Mouse (Mus musculus) liver, embryonic 13.5 days (tissue): ENCODE measurements at regions not wholly inside any gene's neighbourhood (a gene's known extent, or its start where the extent isn't known, plus 50 kb on each side); places are given as distances from the start of the nearest gene placed in this dataset.

ENCODE experiments used
- ATAC-seq: fragments of 200-750 bp; cut with Nextera tagmentation; 2 replicates; pipeline ENCODE4 v1.8.0; 2017; ENCODE audit warnings: low read depth, mild to moderate bottlenecking, moderate number of reproducible peaks, moderate library complexity
- DNase-seq: peaks from one replicate; pipeline ENCODE4 v3.0.0; 2022
- H3K27ac ChIP-seq: fragments of 300-500 bp; sonication (generic); 2 replicates; pipeline ENCODE4 v1.5.1; 2015; ENCODE audit warnings: moderate library complexity, mild to moderate bottlenecking, inconsistent platforms
- H3K27me3 ChIP-seq: fragments of 300-500 bp; sonication (generic); 2 replicates; pipeline ENCODE4 v1.6.1; 2015; ENCODE audit warnings: mild to moderate bottlenecking, inconsistent platforms
- H3K36me3 ChIP-seq: fragments of 300-500 bp; sonication (generic); 2 replicates; pipeline ENCODE4 v1.6.1; 2015; ENCODE audit warnings: mild to moderate bottlenecking, inconsistent platforms
- H3K4me1 ChIP-seq: fragments of 300-500 bp; sonication (generic); replicated peaks from 2 replicates; pipeline ENCODE4 v1.6.1; 2015; ENCODE audit warnings: inconsistent platforms
- H3K4me2 ChIP-seq: fragments of 300-500 bp; sonication (generic); 2 replicates; pipeline ENCODE4 v1.6.1; 2015; ENCODE audit warnings: inconsistent platforms, mild to moderate bottlenecking, moderate library complexity
- H3K4me3 ChIP-seq: fragments of 300-500 bp; sonication (generic); replicated peaks from 2 replicates; pipeline ENCODE4 v1.5.1; 2015; ENCODE audit warnings: mild to moderate bottlenecking, inconsistent platforms
- H3K9ac ChIP-seq: fragments of 300-500 bp; sonication (generic); 2 replicates; pipeline ENCODE4 v1.6.1; 2015; ENCODE audit warnings: mild to moderate bottlenecking, inconsistent platforms
- H3K9me3 ChIP-seq: fragments of 300-500 bp; sonication (generic); replicated peaks from 2 replicates; pipeline ENCODE4 v1.6.1; 2016; ENCODE audit warnings: inconsistent platforms
- WGBS: fragments of 180-500 bp; shearing (Covaris S2); methylation state at CpG from one replicate; pipeline ENCODE4 v1.1.7; 2015; ENCODE audit not compliant: insufficient replicate concordance; 5-methylcytosine and 5-hydroxymethylcytosine counted together

GRCm38 (mm10) chr15:62413694-62414093 is 1431.3 kb downstream of the Gsdmc2 start:
- no peak overlapping the region for H3K27ac ChIP-seq
- H3K9ac ChIP-seq = no peak overlapping the region
- H3K4me1 ChIP-seq = no peaks in the 10 kb centered on the region
- no peaks in the 10 kb centered on the region for H3K9me3 ChIP-seq
- H3K27me3 ChIP-seq = no peaks in the 10 kb centered on the region
- ATAC-seq = no peak
- no peak overlapping the region for H3K4me2 ChIP-seq
- H3K4me3 ChIP-seq = no peak overlapping the region
- 77% methylated on average over 2 of the region's 2 CpGs for WGBS
- DNase-seq = no peak
- H3K36me3 ChIP-seq = no peaks in the 10 kb centered on the region

DNA sequence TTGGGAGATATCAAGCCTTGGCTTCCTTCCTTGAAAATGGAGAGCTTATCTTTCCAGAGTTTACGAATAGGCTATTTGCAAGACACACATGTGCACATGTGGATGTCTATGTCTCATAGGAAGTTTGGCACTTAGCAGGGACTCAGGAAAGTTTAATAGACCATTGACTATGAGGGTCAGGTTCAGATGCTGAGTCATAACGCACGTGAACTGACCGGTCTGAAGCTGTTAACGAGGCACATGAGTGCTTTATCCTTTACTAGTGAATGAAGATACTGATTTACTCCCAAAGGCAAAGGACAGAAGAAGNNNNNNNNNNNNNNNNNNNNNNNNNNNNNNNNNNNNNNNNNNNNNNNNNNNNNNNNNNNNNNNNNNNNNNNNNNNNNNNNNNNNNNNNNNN is 1442.8 kb downstream of the Gsdmc2 start:
- H3K4me1 ChIP-seq = no peaks in the 10 kb centered on the region
- no peak overlapping the region for H3K27ac ChIP-seq
- DNase-seq = no peak
- no peak overlapping the region for H3K4me3 ChIP-seq
- H3K27me3 ChIP-seq = no peaks in the 10 kb centered on the region
- H3K9me3 ChIP-seq = no peaks in the 10 kb centered on the region
- no peak overlapping the region for H3K9ac ChIP-seq
- no peak for ATAC-seq
- WGBS = 68% methylated on average over 5 of the region's 5 CpGs
- H3K36me3 ChIP-seq = no peaks in the 10 kb centered on the region
- no peak overlapping the region for H3K4me2 ChIP-seq

- H3K4me3 ChIP-seq = no peak overlapping the region
- H3K4me2 ChIP-seq = no peak overlapping the region
- ATAC-seq (no peak), DNase-seq (no peak)
- H3K36me3 ChIP-seq = no peaks in the 10 kb centered on the region
- 31% methylated on average over 4 of the region's 4 CpGs for WGBS
- no peak overlapping the region for H3K9ac ChIP-seq
- H3K27me3 ChIP-seq = no peaks in the 10 kb centered on the region
- no peak overlapping the region for H3K27ac ChIP-seq
- no peaks in the 10 kb centered on the region for H3K4me1 ChIP-seq
- H3K9me3 ChIP-seq = no peaks in the 10 kb centered on the region
These were observed 1443.9 kb downstream of the Gsdmc2 start for GRCm38 (mm10) chr15:62400984-62401609.

GRCm38 (mm10) chr15:62399381-62399780 is 1445.6 kb downstream of the Gsdmc2 start:
- ATAC-seq (no peak), DNase-seq (no peak)
- Histone ChIP-seq H3K27me3 (no peaks in the 10 kb centered on the region), H3K4me1 (no peaks in the 10 kb centered on the region), H3K9me3 (no peaks in the 10 kb centered on the region), H3K4me3 (no peak overlapping the region), H3K27ac (no peak overlapping the region), H3K9ac (no peak overlapping the region), H3K4me2 (no peak overlapping the region), H3K36me3 (no peaks in the 10 kb centered on the region)
- WGBS = 38% methylated on average over 1 of the region's 1 CpGs

GRCm38 (mm10) chr15:62397009-62397408 is 1448.0 kb downstream of the Gsdmc2 start:
- no peak overlapping the region for H3K4me2 ChIP-seq
- H3K27ac ChIP-seq = no peak overlapping the region
- DNase-seq = no peak
- no peaks in the 10 kb centered on the region for H3K36me3 ChIP-seq
- H3K27me3 ChIP-seq = no peaks in the 10 kb centered on the region
- no peak for ATAC-seq
- H3K9ac ChIP-seq = no peak overlapping the region
- no peak overlapping the region for H3K4me3 ChIP-seq
- WGBS = 54% methylated on average over 7 of the region's 7 CpGs
- no peaks in the 10 kb centered on the region; the same call in 1 of the 2 replicates for H3K4me1 ChIP-seq
- H3K9me3 ChIP-seq = no peaks in the 10 kb centered on the region

GRCm38 (mm10) chr15:62395377-62395776 is 1449.6 kb downstream of the Gsdmc2 start:
- DNase-seq = no peak
- Histone ChIP-seq H3K27me3 (no peaks in the 10 kb centered on the region), H3K4me3 (no peak overlapping the region), H3K4me1 (no peaks in the 10 kb centered on the region; the same call in 1 of the 2 replicates), H3K36me3 (no peaks in the 10 kb centered on the region), H3K9ac (no peak overlapping the region), H3K27ac (no peak overlapping the region), H3K4me2 (no peak overlapping the region), H3K9me3 (no peaks in the 10 kb centered on the region)
- ATAC-seq = no peak
- WGBS = 72% methylated on average over 2 of the region's 2 CpGs

DNA sequence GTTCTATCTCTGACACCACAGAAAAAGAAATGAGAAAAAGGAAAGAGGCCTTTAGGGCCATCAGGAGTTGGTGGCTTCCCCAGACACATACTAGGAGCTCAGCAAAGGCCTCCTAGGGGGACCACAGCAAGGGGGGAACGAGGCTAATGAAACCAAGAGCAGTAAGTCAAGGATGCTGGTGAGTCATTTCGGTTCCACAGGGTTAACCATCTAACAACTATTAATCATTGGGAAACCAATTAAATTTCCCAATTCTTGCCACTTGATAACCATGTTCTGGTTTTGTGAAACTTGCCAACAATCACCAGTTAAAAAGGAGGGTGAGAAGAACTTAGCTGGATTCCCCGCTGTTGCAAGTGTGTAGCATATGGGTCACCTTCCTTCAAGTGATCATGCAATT is 1451.6 kb downstream of the Gsdmc2 start:
- Histone ChIP-seq H3K9ac (no peak overlapping the region), H3K4me2 (no peak overlapping the region), H3K36me3 (no peaks in the 10 kb centered on the region), H3K4me3 (no peak overlapping the region), H3K9me3 (no peaks in the 10 kb centered on the region), H3K27me3 (no peaks in the 10 kb centered on the region), H3K4me1 (no peaks in the 10 kb centered on the region; the same call in 1 of the 2 replicates), H3K27ac (no peak overlapping the region)
- 59% methylated on average over 3 of the region's 3 CpGs for WGBS
- ATAC-seq = no peak
- no peak for DNase-seq

DNA sequence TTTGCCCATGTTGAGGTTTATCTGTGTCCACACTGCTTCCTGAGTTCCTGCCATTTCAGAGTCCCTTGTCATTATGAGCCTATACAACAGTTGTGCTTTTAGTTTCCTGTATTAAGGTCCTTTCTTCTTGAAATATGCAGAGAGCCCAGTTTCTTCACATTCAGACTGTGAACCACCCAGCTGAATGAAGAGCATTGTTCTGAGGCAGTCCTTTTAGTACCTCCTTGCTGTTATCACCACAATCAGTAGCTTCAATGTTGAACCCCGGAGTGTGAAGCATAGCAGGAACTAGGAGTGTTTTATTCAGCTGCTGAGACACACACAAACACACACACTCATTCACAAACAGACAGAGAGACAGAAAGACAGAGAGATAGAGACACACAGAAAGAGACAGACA is 1452.1 kb downstream of the Gsdmc2 start:
- WGBS = 13% methylated on average over 1 of the region's 1 CpGs
- no peak for ATAC-seq
- H3K4me2 ChIP-seq = no peak overlapping the region
- DNase-seq = no peak
- no peak overlapping the region for H3K4me3 ChIP-seq
- H3K9me3 ChIP-seq = no peaks in the 10 kb centered on the region
- no peaks in the 10 kb centered on the region for H3K27me3 ChIP-seq
- H3K4me1 ChIP-seq = no peaks in the 10 kb centered on the region; the same call in 1 of the 2 replicates
- no peak overlapping the region for H3K27ac ChIP-seq
- no peak overlapping the region for H3K9ac ChIP-seq
- H3K36me3 ChIP-seq = no peaks in the 10 kb centered on the region

DNA sequence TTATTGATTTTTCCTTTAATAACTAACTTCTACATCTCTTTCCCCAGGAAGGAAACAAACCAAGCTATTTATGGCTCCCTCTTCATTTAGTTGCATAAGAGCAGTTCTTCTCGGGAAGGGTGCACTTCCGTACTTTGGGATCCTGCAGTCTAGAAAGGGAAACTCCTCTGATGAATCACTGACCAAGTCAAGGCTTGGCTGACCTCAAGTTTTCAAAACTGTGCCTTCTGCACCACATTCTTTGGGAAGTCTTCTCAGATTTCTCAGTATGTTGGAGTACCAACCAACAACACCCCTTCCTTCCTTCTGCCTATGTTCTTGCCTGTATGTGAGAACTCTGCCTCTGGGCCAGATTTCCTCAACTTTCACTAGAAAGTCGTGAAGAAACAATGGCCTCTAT is 1452.6 kb downstream of the Gsdmc2 start:
- Histone ChIP-seq H3K4me3 (no peak overlapping the region), H3K4me2 (no peak overlapping the region), H3K27ac (no peak overlapping the region), H3K9ac (no peak overlapping the region), H3K9me3 (no peaks in the 10 kb centered on the region), H3K27me3 (no peaks in the 10 kb centered on the region), H3K36me3 (no peaks in the 10 kb centered on the region), H3K4me1 (no peaks in the 10 kb centered on the region; the same call in 1 of the 2 replicates)
- DNase-seq (no peak), ATAC-seq (no peak)
- 19% methylated on average over 3 of the region's 3 CpGs for WGBS

DNA sequence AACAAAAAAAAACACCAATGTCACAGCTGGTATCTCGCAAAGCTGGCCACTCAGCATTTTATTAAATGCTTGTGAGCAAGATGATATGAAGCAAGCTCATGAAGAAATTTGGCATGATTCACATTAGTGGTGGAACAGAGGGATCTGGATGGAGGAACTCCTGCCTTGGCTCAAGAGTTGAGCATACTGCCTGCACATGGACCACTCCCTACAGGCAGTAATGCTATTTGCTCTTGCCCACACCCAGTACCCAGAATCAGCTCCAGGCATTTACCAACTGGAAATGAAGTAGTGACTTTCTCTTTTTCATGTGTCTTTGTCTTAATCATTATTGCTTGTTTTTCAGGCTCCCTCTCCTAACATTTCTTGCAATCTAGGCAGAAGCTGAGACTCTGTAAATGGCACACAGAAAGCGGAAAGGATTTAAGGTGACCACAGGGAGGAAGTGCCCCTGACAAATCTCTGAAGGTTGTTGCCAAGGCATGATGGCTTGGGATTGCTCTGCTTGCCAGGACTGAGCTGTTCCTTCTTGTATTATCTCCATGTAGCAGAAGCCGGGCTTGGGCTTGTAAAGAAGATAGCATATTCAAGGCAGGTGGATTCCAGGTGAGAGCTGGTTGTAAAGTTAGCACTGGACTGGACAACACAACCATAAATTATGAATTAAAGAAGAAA is 1455.4 kb downstream of the Gsdmc2 start:
- WGBS = 70% methylated on average over 3 of the region's 3 CpGs

GRCm38 (mm10) chr15:62382233-62382632 is 1459.4 kb upstream of the A1bg start:
- Histone ChIP-seq H3K4me3 (no peak overlapping the region), H3K36me3 (no peaks in the 10 kb centered on the region), H3K27ac (no peak overlapping the region), H3K9me3 (no peaks in the 10 kb centered on the region), H3K4me2 (no peak overlapping the region), H3K9ac (no peak overlapping the region), H3K4me1 (no peaks in the 10 kb centered on the region), H3K27me3 (no peaks in the 10 kb centered on the region)
- no peak for ATAC-seq
- 58% methylated on average over 2 of the region's 2 CpGs for WGBS
- DNase-seq = no peak

More for the DNA sequence above, 1455.4 kb downstream of the Gsdmc2 start:
- H3K9ac ChIP-seq = no peak overlapping the region
- H3K4me2 ChIP-seq = no peak overlapping the region
- no peak overlapping the region for H3K27ac ChIP-seq
- no peaks in the 10 kb centered on the region; the same call in 1 of the 2 replicates for H3K4me1 ChIP-seq
- no peaks in the 10 kb centered on the region for H3K9me3 ChIP-seq
- ATAC-seq (no peak), DNase-seq (no peak)
- H3K27me3 ChIP-seq = no peaks in the 10 kb centered on the region
- H3K4me3 ChIP-seq = no peak overlapping the region
- H3K36me3 ChIP-seq = no peaks in the 10 kb centered on the region

DNA sequence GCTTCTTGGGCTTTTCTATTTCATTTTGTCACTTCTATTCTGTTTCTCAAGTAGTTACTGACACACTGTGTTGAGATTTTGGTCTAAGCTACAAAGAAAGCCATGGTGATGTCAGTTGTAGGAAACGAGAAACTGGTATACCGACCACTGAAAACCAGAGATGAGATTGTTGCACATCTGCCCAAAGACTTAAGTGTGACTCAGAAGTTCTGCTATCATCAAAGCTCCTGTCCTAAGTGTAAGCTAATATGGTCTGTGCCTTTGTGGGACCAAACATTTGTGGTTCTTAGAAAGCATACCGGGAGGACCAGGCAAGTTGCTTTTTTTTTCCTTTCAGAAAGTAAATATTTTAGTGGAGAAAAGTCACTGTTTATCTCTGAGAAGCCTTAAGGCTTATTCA is 1451.8 kb upstream of the A1bg start:
- no peak overlapping the region for H3K27ac ChIP-seq
- no peaks in the 10 kb centered on the region for H3K36me3 ChIP-seq
- no peaks in the 10 kb centered on the region for H3K4me1 ChIP-seq
- no peak overlapping the region for H3K4me2 ChIP-seq
- no peaks in the 10 kb centered on the region for H3K9me3 ChIP-seq
- no peak for DNase-seq
- H3K27me3 ChIP-seq = no peaks in the 10 kb centered on the region
- WGBS = 63% methylated on average over 3 of the region's 3 CpGs
- ATAC-seq = no peak
- H3K4me3 ChIP-seq = no peak overlapping the region
- no peak overlapping the region for H3K9ac ChIP-seq
